Mouse (Mus musculus): ENCODE measurements at regions not wholly inside any gene's neighbourhood (a gene's known extent, or its start where the extent isn't known, plus 50 kb on each side); places are given as distances from the start of the nearest gene placed in this dataset.

DNA sequence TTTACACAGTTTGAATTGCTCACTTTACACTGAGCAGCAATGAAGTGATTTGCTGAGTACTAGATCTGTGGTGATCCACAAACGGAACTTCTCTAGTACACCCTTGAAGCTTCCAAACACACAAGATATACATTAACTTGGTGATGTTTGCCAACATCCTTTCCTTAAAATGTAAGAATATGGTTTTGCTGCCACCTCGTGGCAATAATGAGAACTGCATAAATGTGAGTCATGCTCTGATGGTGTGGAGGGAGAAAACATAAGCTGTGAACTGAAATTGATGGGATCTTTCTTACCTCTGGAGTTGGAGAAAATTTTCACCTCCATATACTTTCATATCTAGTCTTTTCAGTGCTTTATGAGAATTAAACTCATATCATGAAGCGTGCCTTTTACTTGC lies 51.6 kb downstream of the Bex3 start:
- DNase-seq (ENCODE audit: low spot score): peak; percentile 50

DNA sequence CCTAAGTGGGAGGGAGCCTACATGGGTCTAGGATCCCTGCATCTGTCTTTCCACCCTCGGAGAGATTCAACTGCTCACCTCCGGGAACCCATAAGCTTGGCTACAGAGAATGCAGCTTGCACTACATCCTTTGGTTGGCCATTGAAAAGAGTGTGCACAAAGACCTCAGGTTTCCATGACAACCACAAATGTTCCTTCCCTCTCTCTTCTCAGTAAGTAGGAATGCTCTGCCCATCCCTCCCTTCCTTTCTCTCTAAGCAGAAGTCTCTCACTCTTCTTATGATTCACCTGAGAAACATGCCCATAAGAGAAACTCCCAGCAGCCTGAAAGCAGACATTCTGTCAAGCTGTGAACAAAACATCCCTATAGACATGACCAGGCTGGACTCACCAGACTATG lies 95.8 kb downstream of the Bex3 start:
- no peak for DNase-seq (ENCODE audit: low spot score)

All from layer of hippocampus, adult 11-12 months (tissue).